Comparison of ENCODE assay signal across 24 mouse cellular contexts in the genomic region with DNA sequence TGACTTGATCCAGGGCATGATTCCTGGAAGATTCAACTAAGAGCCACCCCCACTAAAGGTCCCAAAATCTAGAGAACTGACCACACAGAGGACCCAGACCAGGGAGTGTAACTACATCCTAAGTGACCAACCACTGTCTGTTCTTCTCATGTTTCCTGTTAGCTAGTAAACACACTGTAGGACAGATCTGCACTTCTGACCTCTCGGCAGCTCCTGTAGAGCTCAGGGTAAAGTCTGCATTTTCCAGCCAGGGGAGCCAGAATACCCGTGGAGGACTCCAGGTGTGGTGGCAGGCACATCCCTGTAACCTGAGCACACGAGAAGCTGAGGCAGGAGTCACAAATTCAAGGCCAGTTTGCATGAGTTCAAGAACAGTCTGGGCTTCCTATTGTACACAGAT.
"Had no signal": no experiment of that assay in that cellular context is flagged by ENCODE, and none has a peak within 500 bp of the region (broad histone marks: within the 10 kb centered on the region; RNA-seq: fewer than 3 reads in every experiment).

No protein-coding gene starts in this region.

- H3K4me2 ChIP-seq: kidney, embryonic 15.5 days; limb, embryonic 13.5 days; lung, embryonic 14.5 days; neural tube, embryonic 12.5 days; neural tube, embryonic 15.5 days had no signal

- H3K9ac ChIP-seq: kidney, embryonic 15.5 days; limb, embryonic 13.5 days; liver, embryonic 14.5 days; lung, embryonic 14.5 days; neural tube, embryonic 12.5 days; neural tube, embryonic 15.5 days had no signal

- ATAC-seq: hindbrain, postnatal 0 days; inflammation-experienced regulatory T-cells, adult 6 months had no signal

- H3K9me3 ChIP-seq: kidney, embryonic 15.5 days; limb, embryonic 10.5 days; limb, embryonic 13.5 days; megakaryocyte, embryonic 14.5 days; midbrain, embryonic 10.5 days; neural tube, embryonic 12.5 days; neural tube, embryonic 15.5 days had no signal

- DNase-seq: kidney, adult 18-20 months; kidney, postnatal 10 days; kidney, postnatal 4 days; lung, embryonic 14.5 days; lung, postnatal 10 days; lung, postnatal 36 days; midbrain, embryonic 14.5 days; right cerebral cortex, adult 18-20 months; right cerebral cortex, postnatal 14 days; right cerebral cortex, postnatal 4 days; thymus, adult 2 months; thymus, postnatal 14 days; thymus, postnatal 4 days had no signal

- H3K36me3 ChIP-seq: kidney, embryonic 15.5 days; limb, embryonic 10.5 days; limb, embryonic 13.5 days; midbrain, embryonic 10.5 days; neural tube, embryonic 12.5 days; neural tube, embryonic 15.5 days had no signal

- H3K27ac ChIP-seq: hindbrain, postnatal 0 days; kidney, embryonic 15.5 days; limb, embryonic 10.5 days; limb, embryonic 13.5 days; liver, embryonic 14.5 days; midbrain, embryonic 10.5 days; neural tube, embryonic 12.5 days; neural tube, embryonic 15.5 days; stomach, postnatal 0 days had no signal

- H3K27me3 ChIP-seq: kidney, embryonic 15.5 days; limb, embryonic 13.5 days; neural tube, embryonic 12.5 days; neural tube, embryonic 15.5 days had no signal

- H3K4me3 ChIP-seq: kidney, embryonic 15.5 days; limb, embryonic 10.5 days; limb, embryonic 13.5 days; megakaryocyte, embryonic 14.5 days; midbrain, embryonic 10.5 days; neural tube, embryonic 12.5 days; neural tube, embryonic 15.5 days had no signal

- H3K4me1 ChIP-seq: megakaryocyte, embryonic 14.5 days; midbrain, embryonic 10.5 days had no signal
